Mouse (Mus musculus) midbrain, embryonic 11.5 days (tissue): Measurements from ENCODE around the gene Acot12. TPM values are rescaled to one million over a fixed set of nuclear protein-coding genes. Genes with fewer than 3 reads are reported as not detected.

Experiments used
- ATAC-seq: fragments of 200-750 bp; cut with Nextera tagmentation; 2 replicates; pipeline ENCODE4 v1.8.0; 2017; ENCODE audit warnings: moderate TSS enrichment, moderate library complexity; ENCODE audit not compliant: low FRiP score
- DNase-seq: peaks from one replicate; pipeline ENCODE4 v3.0.0; 2015; ENCODE audit warnings: low spot score; ENCODE audit errors: missing footprints
- H3K27ac ChIP-seq: fragments of 300-500 bp; sonication (generic); 2 replicates; pipeline ENCODE4 v1.5.1; 2014; ENCODE audit warnings: low read depth, low read length
- H3K27me3 ChIP-seq: fragments of 300-500 bp; sonication (generic); 2 replicates; pipeline ENCODE4 v1.6.1; 2014; ENCODE audit warnings: mild to moderate bottlenecking, low read length, moderate library complexity, mixed read lengths; ENCODE audit not compliant: control insufficient read depth, insufficient read depth
- H3K36me3 ChIP-seq: fragments of 300-500 bp; sonication (generic); 2 replicates; pipeline ENCODE4 v1.6.1; 2014; ENCODE audit warnings: mild to moderate bottlenecking, low read length, moderate library complexity, mixed read lengths; ENCODE audit not compliant: control insufficient read depth, insufficient read depth
- H3K4me1 ChIP-seq: fragments of 300-500 bp; sonication (generic); 2 replicates; pipeline ENCODE4 v1.6.1; 2014; ENCODE audit warnings: low read length; ENCODE audit not compliant: control insufficient read depth, insufficient read depth
- H3K4me2 ChIP-seq: fragments of 300-500 bp; sonication (generic); 2 replicates; pipeline ENCODE4 v1.6.1; 2014; ENCODE audit warnings: mild to moderate bottlenecking, moderate library complexity
- H3K4me3 ChIP-seq: fragments of 300-500 bp; sonication (generic); 2 replicates; pipeline ENCODE4 v1.5.1; 2014; ENCODE audit warnings: low read depth, low read length
- H3K9ac ChIP-seq: fragments of 300-500 bp; sonication (generic); 2 replicates; pipeline ENCODE4 v1.6.1; 2014; ENCODE audit warnings: low read length
- H3K9me3 ChIP-seq: fragments of 300-500 bp; sonication (generic); 2 replicates; pipeline ENCODE4 v1.6.1; 2016; ENCODE audit warnings: low read length; ENCODE audit not compliant: control insufficient read depth
- WGBS: fragments of 180-500 bp; shearing (Covaris S2); extraction: QIAGEN DNeasy Blood & Tissue Kit; methylation state at CpG from one replicate; pipeline ENCODE4 v1.1.7; 2014; 5-methylcytosine and 5-hydroxymethylcytosine counted together
- polyA plus RNA-seq: library from polyadenylated mRNA; unstranded; fragments of >200 nt; fragmentation: Nextera tagmentation; extraction: Ambion mirVana; gene quantifications from 2 replicates; pipeline ENCODE4 v1.2.1, GENCODE M21; 2014

Gene Acot12
- not detected in 2 replicates for polyA plus RNA-seq

DNA sequence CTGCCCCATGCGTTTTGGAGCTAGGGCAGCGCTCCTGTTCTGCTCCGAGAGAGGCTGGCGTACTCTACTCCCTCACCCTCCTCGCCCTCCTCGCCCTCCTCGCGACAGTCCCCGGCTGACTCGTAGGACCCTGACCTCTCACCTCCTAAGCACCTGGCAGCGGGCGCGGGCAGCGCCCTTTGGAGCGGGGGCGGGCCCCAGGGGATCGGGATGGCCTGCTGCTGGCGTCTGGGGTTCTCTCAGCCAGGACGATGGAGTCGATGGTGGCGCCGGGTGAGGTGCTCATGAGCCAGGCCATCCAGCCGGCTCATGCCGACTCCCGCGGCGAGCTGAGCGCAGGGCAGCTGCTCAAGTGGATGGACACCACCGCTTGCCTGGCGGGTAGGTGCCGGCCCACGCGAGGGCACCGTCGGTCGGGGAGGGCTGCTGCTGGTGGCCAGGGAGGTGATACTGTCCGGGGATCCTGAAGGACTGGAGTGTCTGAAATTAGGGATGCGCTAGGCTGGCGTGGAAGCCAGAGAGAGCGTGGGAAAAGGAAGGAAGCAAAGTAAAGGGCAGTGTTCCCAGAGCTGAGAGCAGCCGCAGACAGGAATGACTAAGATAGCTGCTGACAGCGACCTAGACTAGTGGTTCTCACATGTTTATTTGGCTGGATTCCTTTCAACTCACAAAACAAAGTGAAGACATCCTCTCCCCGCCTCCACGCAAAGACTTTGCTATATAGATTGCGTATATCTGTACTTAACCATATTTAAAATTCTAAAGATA lies at the start of gene Acot12:
Gene Acot12, plus strand, starts transcription at position 233 of the 768 bp plus-strand sequence.
- WGBS, result 8% methylated on average over 45 of the region's 45 CpGs
- Histone ChIP-seq H3K27ac (no peak within 1 kb of the TSS), H3K4me2 (peak within 1 kb of the TSS; percentile 74), H3K4me1 (peaks cover 3% of the 10 kb centered on the region; the same call in 1 of the 2 replicates), H3K27me3 (0 out of 2 replicates have a peak, but pooled peaks cover 2% of the 10 kb centered on the region), H3K9me3 (no peaks in the 10 kb centered on the region), H3K36me3 (no peaks in the 10 kb centered on the region), H3K4me3 (peak within 1 kb of the TSS; percentile 33), H3K9ac (peak within 1 kb of the TSS; percentile 60)
- DNase-seq (peak; percentile 91), ATAC-seq (peak; percentile 90)

- Histone ChIP-seq H3K4me1 (no peaks in the 10 kb centered on the region), H3K27ac (no peak overlapping the region), H3K27me3 (no peaks in the 10 kb centered on the region), H3K9me3 (no peaks in the 10 kb centered on the region), H3K36me3 (no peaks in the 10 kb centered on the region), H3K4me3 (no peak overlapping the region), H3K9ac (no peak overlapping the region), H3K4me2 (no peak overlapping the region)
- DNase-seq, result no peak
- no peak for ATAC-seq
- WGBS, result 65% methylated on average over 7 of the region's 7 CpGs
These were observed 47.7 kb upstream of the Acot12 start for GRCm38 (mm10) chr13:91693615-91694014.

GRCm38 (mm10) chr13:91695406-91695805 lies 45.9 kb upstream of the Acot12 start:
- H3K4me3 ChIP-seq, result no peak overlapping the region
- H3K36me3 ChIP-seq, result no peaks in the 10 kb centered on the region
- ATAC-seq (no peak), DNase-seq (no peak)
- WGBS, result 90% methylated on average over 2 of the region's 2 CpGs
- H3K9me3 ChIP-seq, result no peaks in the 10 kb centered on the region
- no peaks in the 10 kb centered on the region for H3K27me3 ChIP-seq
- no peak overlapping the region for H3K4me2 ChIP-seq
- no peak overlapping the region for H3K27ac ChIP-seq
- H3K4me1 ChIP-seq, result no peaks in the 10 kb centered on the region
- H3K9ac ChIP-seq, result no peak overlapping the region

- H3K4me3 ChIP-seq, result no peak overlapping the region
- no peak for ATAC-seq
- 84% methylated on average over 2 of the region's 2 CpGs for WGBS
- no peaks in the 10 kb centered on the region for H3K4me1 ChIP-seq
- H3K9ac ChIP-seq, result no peak overlapping the region
- no peaks in the 10 kb centered on the region for H3K9me3 ChIP-seq
- H3K27me3 ChIP-seq, result no peaks in the 10 kb centered on the region
- no peak overlapping the region for H3K4me2 ChIP-seq
- no peaks in the 10 kb centered on the region for H3K36me3 ChIP-seq
- no peak overlapping the region for H3K27ac ChIP-seq
- no peak for DNase-seq
These were observed 45.1 kb upstream of the Acot12 start for GRCm38 (mm10) chr13:91696109-91696645.

DNA sequence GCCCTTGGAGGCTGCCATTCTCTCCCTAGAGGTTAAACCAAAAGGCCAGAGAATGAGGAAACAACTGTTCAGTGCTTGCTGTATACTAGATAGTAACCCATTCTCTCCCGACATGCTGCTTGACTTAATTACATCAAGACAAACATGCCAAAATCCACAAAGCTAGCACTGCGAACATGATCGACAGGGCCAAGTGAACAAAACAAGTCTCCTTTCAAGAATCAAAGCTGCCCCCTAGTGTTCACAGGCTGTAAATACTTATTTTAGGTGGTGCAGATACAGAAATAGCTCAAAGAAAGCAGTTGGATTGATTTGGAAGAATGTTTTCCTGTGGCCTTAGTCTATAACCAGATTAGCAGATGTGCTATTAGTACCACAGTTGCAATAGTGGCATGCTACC lies 44.3 kb upstream of the Acot12 start:
- Histone ChIP-seq H3K9me3 (no peaks in the 10 kb centered on the region), H3K4me3 (no peak overlapping the region), H3K27ac (no peak overlapping the region), H3K4me1 (no peaks in the 10 kb centered on the region), H3K9ac (no peak overlapping the region), H3K4me2 (no peak overlapping the region), H3K36me3 (no peaks in the 10 kb centered on the region), H3K27me3 (no peaks in the 10 kb centered on the region)
- peak; percentile 89 for DNase-seq
- WGBS, result 47% methylated on average over 3 of the region's 3 CpGs
- peak; percentile 17 for ATAC-seq

GRCm38 (mm10) chr13:91702337-91702736 lies 39.0 kb upstream of the Acot12 start:
- no peak overlapping the region for H3K4me3 ChIP-seq
- H3K9me3 ChIP-seq, result no peaks in the 10 kb centered on the region
- no peaks in the 10 kb centered on the region for H3K27me3 ChIP-seq
- no peaks in the 10 kb centered on the region for H3K36me3 ChIP-seq
- no peaks in the 10 kb centered on the region for H3K4me1 ChIP-seq
- H3K9ac ChIP-seq, result no peak overlapping the region
- DNase-seq, result no peak
- H3K27ac ChIP-seq, result no peak overlapping the region
- ATAC-seq, result no peak
- 88% methylated on average over 6 of the region's 6 CpGs for WGBS
- H3K4me2 ChIP-seq, result no peak overlapping the region

- Histone ChIP-seq H3K27me3 (no peaks in the 10 kb centered on the region), H3K4me2 (no peak overlapping the region), H3K4me3 (no peak overlapping the region), H3K27ac (no peak overlapping the region), H3K9me3 (no peaks in the 10 kb centered on the region), H3K36me3 (no peaks in the 10 kb centered on the region), H3K9ac (no peak overlapping the region), H3K4me1 (no peaks in the 10 kb centered on the region)
- WGBS, result 96% methylated on average over 6 of the region's 6 CpGs
- no peak for ATAC-seq
- no peak for DNase-seq
These were observed 21.8 kb upstream of the Acot12 start for GRCm38 (mm10) chr13:91719487-91719886.

DNA sequence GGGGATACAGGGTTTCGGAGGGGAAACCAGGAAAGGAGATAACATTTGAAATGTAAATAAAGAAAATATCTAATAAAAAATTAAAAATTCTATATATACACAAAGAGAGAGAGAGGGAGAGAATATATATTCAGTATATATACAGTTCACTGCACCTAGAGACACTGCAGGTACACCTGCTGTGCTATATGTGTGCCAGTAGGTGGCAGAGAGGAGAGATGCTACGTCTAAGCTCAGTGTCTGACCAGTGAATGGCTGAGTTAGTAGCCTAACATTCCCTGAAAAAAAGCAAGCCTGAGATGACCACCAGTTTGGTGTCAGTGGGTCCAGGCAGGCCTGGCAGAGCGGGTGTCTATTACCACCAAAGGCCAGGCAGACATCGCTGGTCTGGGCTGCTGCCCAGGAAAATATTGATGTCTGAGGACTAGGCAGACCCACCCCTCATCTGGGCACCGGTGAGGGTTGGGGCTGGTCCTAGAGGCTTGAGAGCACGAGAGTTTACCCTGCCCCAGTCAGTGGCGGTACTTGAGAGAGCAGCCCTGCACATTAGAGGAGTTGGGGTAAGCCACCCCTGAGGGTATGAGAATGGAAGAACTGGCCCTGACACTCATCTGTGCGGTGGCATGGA lies 18.1 kb upstream of the Acot12 start:
- Histone ChIP-seq H3K9ac (no peak overlapping the region), H3K4me1 (no peaks in the 10 kb centered on the region), H3K27ac (no peak overlapping the region), H3K4me2 (no peak overlapping the region), H3K27me3 (no peaks in the 10 kb centered on the region), H3K9me3 (no peaks in the 10 kb centered on the region), H3K4me3 (no peak overlapping the region), H3K36me3 (no peaks in the 10 kb centered on the region)
- ATAC-seq (peak; percentile 73), DNase-seq (no peak)
- WGBS, result 65% methylated on average over 8 of the region's 8 CpGs

DNA sequence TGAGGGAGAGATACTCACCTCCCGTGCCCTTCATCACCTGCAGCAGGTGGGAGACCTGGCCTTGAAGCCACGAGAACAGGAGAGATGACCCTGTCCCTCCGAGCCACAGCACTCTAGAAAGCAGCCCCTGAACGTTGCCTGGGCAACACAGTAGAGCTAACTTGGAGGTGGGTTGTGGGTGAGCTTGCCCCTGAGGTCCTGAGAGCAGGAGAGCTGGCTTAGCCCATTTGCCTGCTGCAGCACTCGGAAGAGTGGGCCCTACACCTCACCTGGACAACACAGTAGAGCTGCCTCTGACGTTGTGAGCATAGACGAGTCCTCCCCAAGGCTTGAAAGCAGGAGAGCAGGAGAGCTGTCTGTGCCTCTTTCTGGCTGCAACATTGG lies 17.6 kb upstream of the Acot12 start:
- Histone ChIP-seq H3K27me3 (no peaks in the 10 kb centered on the region), H3K9me3 (no peaks in the 10 kb centered on the region), H3K4me1 (no peaks in the 10 kb centered on the region), H3K36me3 (no peaks in the 10 kb centered on the region), H3K9ac (no peak overlapping the region), H3K4me2 (no peak overlapping the region), H3K27ac (no peak overlapping the region), H3K4me3 (no peak overlapping the region)
- 84% methylated on average over 7 of the region's 7 CpGs for WGBS
- DNase-seq, result no peak
- no peak for ATAC-seq
